In the genomic region with DNA sequence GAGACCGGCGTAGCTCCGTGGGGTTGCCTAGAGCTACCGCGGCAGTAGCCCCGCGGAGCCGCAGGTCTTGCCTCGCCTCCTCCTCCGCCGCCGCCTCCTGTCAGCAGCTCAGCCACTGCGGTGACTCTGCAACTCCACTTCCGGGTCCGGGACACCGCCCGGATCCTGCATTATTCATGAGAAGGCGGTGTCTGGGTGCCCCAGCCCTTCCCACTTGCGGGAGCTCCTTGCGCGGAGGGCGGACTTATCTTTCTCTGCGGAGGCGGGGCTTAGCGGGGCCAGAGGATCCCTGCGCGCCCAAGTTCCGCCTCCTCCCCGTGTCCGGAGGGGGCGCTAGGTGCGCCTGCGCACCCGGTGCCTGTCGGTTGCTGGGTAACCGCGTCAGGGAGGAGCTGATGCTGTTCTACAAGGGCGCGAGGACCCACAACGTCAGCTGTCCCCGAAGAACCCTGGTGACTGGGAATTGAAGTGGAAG, we compare ENCODE assay signal across 8 mouse cellular contexts. TPM values are rescaled to one million over a fixed set of nuclear protein-coding genes. Genes with fewer than 3 reads are reported as not detected.
A peak's percentile ranks its signal among the peaks of the same experiment; 100 is the strongest.
DNase-seq lines count a peak whose midpoint lies in the region; ATAC-seq lines count a peak whose summit lies in the region.

A gene (minus strand): TSS at position 128 of the 475 bp plus-strand sequence.
A gene (plus strand): TSS at position 365 of the 475 bp plus-strand sequence.

- H3K4me2 ChIP-seq in hindbrain, embryonic 12.5 days (replicated peaks), result peak within 1 kb of the TSS; percentile 64

- ATAC-seq in hindbrain, embryonic 12.5 days (ENCODE audit: low FRiP score), result peak; percentile 98

- no peaks in the 10 kb centered on the region for H3K9me3 ChIP-seq in hindbrain, embryonic 12.5 days (replicated peaks)

- H3K4me1 ChIP-seq in hindbrain, embryonic 12.5 days, result peaks cover 34% of the 10 kb centered on the region

- peak within 1 kb of the TSS; percentile 90 for H3K9ac ChIP-seq in hindbrain, embryonic 12.5 days

- no peaks in the 10 kb centered on the region; the same call in 1 of the 2 replicates for H3K27me3 ChIP-seq in hindbrain, embryonic 12.5 days

- peak; percentile 98 for DNase-seq in NIH3T3 (ENCODE audit: low read depth)
- peak; percentile 98 to 99 for DNase-seq in cerebellum, postnatal 10 days
- DNase-seq in frontal cortex, postnatal 10 days (ENCODE audit: low spot score in 2 of 2), result peak; percentile 99
- peak; percentile 97 to 99 for DNase-seq in layer of hippocampus, postnatal 14 days (ENCODE audit: low spot score in 2 of 2)
- DNase-seq in lung, postnatal 14 days, result peak; percentile 98
- DNase-seq in retina, adult 2 months (ENCODE audit: low read depth, low spot score), result peak; percentile 97
- peak; percentile 97 to 99 for DNase-seq in thymus, postnatal 36 days

- peak within 1 kb of the TSS; percentile 77 for H3K4me3 ChIP-seq in hindbrain, embryonic 12.5 days

- H3K27ac ChIP-seq in hindbrain, embryonic 12.5 days, result peak within 1 kb of the TSS; percentile 94

- under 1% methylated on average over 41 of the region's 41 CpGs for WGBS in hindbrain, embryonic 12.5 days

- H3K36me3 ChIP-seq in hindbrain, embryonic 12.5 days, result no peaks in the 10 kb centered on the region

RNA-seq across cellular contexts. Expression of the first gene that starts in this region (rescaled TPM):
- 12.5 and 15.3 TPM in 2 replicates for polyA plus RNA-seq in hindbrain, embryonic 12.5 days (2016; fragmentation: Nextera tagmentation; extraction: Ambion mirVana)
- 100 to 1,000 TPM; 170 to 187 TPM for total RNA-seq in layer of hippocampus, postnatal 14 days (2021)

RNA-seq across cellular contexts. Expression of the second gene that starts in this region (rescaled TPM):
- 2.3 and 2.8 TPM in 2 replicates for polyA plus RNA-seq in hindbrain, embryonic 12.5 days (2016; fragmentation: Nextera tagmentation; extraction: Ambion mirVana)
- total RNA-seq in layer of hippocampus, postnatal 14 days (2021), result 10 to 100 TPM in 1 of 2 experiments, 1 to 10 TPM in 1; 7.2 to 13.3 TPM

Comparison
In these comparisons a context has a peak if more than half of its experiments do, and no peak if none do; other contexts are left out.
1. Peak in every context shown above with its lines: DNase-seq, ATAC-seq, H3K4me3 ChIP-seq and H3K27ac ChIP-seq.